Mouse (Mus musculus): ENCODE measurements at regions not wholly inside any gene's neighbourhood (a gene's known extent, or its start where the extent isn't known, plus 50 kb on each side); places are given as distances from the start of the nearest gene placed in this dataset.
"Not testable (repeated sequence)": the region's sequence is repeated elsewhere in the genome, so short reads cannot be mapped to it uniquely, and the experiment has no call there.

DNA sequence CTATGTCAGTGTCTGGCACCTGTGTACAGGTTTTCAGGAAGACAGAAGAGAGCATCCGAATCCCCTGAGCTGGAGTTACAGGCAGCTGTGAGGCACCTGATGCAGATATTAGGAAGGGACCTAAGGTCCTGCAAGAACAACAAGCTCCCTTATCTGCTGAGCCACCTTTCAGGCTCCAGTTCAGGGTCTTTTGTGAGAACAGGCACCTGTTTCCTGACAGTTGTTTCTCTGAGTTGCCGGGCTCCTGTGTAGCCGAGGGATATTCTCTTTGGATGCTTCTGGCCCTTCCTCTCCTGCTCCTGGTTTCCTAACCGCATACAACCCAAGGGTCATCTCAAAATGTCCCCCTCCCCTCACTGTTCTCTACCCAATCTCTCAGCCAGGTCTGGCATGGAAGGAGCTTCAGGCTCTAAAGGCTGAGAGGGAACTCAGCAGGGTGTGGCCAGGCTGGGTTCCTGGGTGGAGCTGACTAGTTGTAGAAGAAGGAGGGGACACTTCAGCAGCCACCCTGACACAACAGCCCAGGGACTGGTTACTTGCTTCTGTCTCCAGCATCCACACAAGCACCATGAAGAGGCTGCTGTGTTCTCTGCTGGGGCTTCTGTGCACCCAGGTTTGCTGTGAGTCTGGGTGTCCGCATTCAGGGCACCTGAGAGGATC is 619.5 kb downstream of the Dad1 start:
- ATAC-seq (ENCODE audit: poor library complexity, severe bottlenecking): not testable (repeated sequence)

DNA sequence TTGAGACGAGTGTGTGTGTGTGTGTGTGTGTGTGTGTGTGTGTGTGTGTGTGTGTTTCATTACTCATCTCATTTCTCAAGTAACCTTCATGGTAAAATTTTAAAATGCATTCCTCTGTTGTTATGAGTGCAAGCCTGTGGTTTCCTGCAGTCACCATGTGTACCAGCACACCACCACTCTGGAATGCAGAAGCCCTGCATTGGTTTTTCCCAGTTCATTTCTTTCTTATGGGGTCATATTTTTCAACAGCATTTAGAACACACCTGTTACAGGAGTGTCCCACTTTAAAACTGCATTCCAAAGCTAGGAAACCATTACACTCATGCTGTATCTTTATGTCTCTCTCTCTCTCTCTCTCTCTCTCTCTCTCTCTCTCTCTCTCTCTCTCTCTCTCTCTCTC is 620.2 kb downstream of the Dad1 start:
- ATAC-seq (ENCODE audit: poor library complexity, severe bottlenecking): not testable (repeated sequence)

DNA sequence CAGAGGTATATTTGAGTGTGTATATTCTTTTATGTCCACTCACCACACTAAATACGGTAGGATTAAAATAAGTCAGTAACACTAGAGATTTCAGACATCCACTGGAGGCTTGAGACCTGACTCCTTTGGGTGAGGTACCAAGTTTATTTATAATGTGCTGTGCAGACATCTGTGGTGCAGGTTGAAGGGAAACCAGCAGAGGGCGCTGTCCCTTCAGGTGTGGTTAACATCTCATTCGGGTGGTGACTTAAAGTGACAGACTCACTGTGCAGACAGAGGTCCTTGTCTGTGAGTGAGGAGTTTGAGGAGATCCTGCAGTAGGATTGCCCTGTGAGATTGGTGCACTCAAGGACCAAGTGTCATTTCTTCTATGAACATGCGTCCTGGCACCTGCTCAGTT is 632.5 kb downstream of the Dad1 start:
- ATAC-seq (ENCODE audit: poor library complexity, severe bottlenecking): not testable (repeated sequence)

DNA sequence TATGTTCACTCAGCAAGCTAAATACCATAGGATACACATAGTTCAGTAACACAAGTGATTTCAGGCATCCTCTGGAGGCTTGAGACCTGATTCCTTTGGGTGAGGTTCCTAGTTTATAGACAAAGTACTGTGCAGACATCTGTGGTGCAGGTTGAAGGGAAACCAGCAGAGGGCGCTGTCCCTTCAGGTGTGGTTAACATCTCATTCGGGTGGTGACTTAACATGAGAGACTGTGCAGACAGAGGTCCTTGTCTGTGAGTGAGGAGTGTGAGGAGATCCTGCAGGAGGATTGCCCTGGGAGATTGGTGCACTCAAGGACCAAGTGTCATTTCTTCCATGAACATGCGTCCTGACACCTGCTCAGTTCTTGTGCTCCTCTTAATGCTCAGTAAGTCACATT is 637.8 kb downstream of the Dad1 start:
- not testable (repeated sequence) for ATAC-seq (ENCODE audit: poor library complexity, severe bottlenecking)

DNA sequence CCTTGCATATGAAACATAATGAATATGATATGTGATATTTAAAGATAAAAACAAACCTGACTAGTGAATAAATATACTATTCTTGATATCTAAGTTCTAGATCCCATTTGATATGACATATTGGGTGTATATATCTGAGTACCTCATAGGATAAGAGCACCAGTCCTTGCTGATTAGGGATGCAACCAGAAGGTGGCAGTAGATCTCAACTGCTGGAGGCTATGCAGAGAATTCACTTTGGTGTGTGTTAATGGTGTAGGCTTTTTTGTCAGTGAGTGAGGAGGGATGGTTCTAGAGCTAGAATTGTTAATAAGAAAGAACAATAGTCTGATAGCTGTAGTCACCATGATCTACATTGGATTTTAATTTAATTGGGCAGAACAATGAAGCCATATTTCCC is 639.6 kb downstream of the Dad1 start:
- no peak for ATAC-seq (ENCODE audit: poor library complexity, severe bottlenecking)

DNA sequence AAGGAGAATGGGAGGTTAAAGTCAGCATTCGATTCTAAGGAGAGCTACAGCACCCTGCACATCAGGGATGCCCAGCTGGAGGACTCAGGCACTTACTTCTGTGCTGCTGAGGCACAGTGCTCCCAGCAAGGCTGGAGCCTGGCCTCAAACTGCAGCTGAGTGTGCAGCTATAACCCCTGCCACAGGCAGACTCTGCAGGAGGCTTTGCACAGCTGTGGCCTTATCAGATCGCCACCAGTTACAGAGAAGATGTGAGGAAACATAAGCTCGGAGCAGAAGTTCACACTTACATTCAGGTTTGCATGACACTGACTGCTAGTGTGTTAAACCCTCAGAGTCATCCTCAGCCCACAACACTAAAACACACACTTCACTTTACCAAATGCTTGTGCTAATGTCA is 654.6 kb downstream of the Dad1 start:
- 0 out of 2 replicates have a peak, but pooled peaks have one; percentile 51 for ATAC-seq (ENCODE audit: poor library complexity, severe bottlenecking)

DNA sequence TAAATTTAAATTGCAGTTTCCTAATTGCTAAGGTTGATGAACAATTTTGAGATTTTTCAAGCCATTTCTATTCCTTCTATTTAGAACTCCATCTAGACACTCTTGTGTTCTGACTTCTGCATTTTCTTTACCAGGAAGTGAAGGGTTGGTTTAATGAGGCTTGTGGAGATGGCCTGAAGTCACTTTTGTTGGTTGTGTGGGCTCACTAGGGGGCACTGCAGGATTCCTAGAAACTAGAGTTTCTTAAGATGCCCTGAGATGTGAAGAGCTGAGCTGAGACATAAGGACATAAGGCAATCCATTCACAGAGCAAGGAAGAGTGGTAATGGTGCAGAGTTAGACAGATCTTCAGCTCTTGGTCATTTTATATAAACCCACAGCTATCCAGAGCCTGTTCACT is 656.6 kb downstream of the Dad1 start:
- peak; percentile 78 for ATAC-seq (ENCODE audit: poor library complexity, severe bottlenecking)

DNA sequence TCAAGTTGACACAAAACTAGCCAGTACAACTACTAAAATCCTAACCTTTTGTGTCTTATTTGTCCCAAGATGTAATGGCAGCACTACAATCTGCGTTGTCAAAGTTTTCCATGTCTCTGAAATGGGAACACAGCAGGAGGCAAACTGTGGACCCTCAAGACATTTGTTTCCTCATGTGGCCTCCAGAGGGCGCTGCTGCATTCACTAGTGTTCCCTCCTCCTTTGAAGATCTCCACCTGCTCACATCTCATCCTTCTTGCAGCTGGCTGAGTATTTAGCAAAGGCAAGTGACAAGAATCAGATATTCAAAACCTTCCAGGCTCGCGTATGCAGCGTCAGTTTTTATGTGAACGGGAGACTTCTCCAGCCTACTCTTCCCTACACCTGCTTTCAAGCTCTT is 663.3 kb downstream of the Dad1 start:
- not testable (repeated sequence) for ATAC-seq (ENCODE audit: poor library complexity, severe bottlenecking)

DNA sequence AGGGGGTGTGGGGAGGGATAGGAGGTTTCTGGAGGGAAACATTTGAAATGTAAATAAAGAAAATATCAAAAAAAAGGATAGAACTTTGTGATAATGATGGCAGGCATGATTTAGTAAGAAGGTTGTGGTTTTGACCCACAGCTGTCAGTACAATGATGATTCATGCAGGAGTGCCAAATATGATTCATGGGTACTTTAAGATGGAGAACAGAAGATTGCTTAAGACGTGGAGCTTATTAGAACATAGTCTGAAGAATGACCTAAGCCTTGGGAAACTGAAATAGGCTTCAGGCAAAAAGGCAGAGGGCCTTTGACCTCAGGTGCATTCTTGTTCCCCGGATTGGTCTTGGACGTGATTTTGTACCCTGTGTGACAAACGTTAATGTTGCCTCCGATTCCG is 671.4 kb downstream of the Dad1 start:
- not testable (repeated sequence) for ATAC-seq (ENCODE audit: poor library complexity, severe bottlenecking)

DNA sequence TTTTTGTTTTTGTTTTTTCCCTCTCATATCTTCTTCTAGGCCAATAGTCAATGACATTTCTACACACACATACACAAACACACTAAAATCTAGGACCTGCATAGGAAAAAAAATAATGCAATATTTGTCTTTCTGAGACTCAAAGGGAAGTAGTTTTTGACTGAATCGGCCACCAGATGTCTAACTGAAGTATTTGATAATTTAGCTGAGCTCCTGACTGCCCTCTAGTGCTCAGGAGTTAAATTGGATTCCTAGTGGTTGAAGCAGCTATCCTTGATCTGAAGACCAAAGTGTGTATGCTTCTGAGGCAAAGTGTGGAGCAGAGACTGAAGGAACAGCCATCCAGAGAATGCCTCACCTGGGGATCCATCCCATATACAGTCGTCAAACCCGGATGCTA is 672.2 kb downstream of the Dad1 start:
- ATAC-seq (ENCODE audit: poor library complexity, severe bottlenecking): peak; percentile 60

DNA sequence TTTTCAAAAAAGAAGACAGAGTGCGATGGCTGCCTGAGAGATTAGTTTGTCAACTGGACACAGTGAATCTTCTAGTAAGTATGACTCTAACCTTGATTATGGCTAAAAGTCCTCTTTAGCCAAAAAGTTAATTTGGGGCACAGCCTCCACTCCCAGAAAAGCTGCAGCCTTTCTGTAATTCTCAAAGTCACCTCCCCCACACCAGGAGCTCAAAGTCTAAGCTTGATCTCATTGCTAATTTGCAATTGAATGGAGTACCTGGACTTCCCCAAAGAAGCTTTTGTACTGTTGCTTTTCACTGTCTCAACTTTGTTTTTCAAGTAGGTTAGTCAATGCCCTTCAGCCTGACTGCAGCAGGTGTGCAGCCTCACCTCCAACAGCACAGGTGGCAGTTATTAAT is 677.0 kb downstream of the Dad1 start:
- not testable (repeated sequence) for ATAC-seq (ENCODE audit: poor library complexity, severe bottlenecking)

DNA sequence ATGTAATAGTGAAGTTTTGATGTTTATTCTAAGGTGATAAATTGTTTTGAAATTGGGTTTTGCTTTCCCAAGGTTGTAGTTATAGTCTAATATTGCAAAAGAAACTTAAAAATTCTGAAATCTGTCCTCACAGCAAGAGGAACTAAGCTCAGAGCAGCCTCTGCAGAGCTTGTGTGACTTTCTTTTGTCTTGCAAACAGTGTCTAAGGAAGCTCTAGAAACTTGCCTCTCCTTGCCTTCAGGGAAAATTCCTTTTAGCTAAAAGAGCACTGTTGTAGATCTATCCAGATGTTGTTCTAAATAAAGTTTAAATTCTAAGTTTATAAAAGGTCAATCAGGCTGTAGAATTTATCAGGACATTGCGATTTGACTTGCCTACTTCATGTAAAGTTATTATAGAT is 681.2 kb downstream of the Dad1 start:
- ATAC-seq (ENCODE audit: poor library complexity, severe bottlenecking): not testable (repeated sequence)

DNA sequence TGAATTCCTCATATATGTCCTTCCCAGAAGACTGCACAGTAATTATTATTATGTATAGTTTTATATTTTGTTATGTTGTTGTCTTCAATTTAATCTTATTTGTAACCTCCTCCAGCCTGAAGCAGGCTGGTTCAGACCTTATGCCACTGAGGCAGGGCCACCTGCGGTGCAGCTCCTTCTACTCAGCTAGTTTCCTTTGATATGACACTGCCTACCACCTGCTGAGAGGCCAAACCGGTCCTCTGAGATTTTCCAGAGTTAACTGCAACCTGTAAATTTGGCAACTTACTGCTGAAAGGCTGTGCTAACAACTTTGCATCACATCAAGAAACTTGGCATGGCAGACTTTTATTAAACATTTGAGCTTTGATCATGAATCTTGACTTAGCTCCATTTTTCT is 691.3 kb downstream of the Dad1 start:
- ATAC-seq (ENCODE audit: poor library complexity, severe bottlenecking): no peak

DNA sequence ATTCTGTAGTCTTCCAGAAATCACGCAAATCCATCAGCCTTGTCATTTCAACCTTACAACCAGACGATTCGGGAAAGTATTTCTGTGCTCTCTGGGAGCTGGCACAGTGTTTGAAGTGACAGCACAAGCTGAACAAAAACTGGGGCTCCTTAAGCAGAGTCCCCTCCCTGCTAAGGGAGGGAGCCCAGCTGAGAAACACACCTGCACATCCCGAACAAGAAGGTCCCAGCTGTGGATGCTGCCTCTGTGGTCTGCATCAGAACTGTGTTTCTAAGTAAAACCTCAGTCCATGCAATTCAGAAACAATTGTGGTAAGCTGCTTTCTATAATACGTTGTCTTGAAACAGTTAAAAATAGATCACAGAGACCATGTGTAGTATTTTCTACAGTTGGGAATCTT is 693.8 kb downstream of the Dad1 start:
- ATAC-seq (ENCODE audit: poor library complexity, severe bottlenecking): not testable (repeated sequence)

DNA sequence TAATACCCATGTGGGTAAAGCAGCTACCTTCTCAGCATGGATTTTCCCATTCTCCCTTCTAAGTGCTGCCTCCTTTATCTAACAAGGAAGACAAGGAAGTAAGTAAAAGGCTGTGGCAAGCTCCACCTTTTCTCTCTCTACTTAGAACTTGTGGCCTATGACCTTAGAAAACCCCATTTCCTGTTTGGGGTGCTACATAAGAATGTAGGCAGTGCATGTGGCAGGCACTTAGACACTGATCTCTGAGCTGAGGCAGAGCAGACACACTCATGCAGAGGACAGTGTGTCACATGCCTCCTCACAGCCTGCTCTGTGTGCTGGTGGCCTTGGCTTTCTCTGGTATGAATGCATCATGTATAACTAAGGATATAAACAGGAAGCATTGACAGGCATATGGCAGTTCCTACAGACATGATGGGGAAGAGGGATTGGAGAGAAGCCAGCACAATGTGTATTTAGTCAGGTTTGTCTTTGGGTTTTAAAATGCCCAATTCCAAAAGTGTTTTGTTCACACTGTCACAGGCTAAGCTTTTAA is 694.5 kb downstream of the Dad1 start:
- ATAC-seq (ENCODE audit: poor library complexity, severe bottlenecking): peak; percentile 30; the same call in 1 of the 2 replicates

DNA sequence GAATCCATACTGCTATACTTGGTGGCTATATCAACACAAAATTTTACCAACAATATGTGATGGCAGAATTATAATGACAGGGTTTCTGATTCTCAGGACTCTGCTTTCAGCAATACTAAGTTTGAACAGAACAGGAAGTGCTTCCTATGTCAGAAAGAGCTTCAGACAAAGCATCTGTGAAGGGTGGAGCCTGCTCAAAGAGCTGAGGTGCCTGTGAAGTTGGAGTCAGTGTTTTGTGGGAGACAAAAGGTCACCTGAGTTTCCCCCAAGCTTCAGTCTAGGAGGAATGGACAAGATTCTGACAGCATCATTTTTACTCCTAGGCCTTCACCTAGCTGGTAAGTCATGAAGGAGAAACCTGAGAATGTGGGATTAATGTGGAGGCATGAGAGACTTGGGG is 700.1 kb downstream of the Dad1 start:
- no peak for ATAC-seq (ENCODE audit: poor library complexity, severe bottlenecking)

DNA sequence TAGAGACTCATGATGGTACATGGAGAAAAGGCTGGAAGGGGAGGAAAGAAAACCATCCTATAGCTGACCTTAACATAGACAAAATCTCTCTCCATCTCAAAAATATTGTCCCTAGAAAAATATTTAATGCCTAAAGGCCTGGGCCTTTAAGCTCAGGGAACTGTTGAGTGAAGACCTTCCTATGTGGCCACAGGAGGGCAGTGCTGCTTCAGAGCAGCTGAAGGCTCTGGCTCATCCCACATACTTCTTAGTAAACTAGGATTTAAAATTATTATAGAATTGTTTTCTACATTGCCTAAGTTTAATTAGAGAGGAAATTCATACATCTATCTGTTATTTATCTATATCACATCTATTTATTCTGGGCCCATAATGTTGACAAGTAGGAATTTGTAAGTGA is 706.5 kb downstream of the Dad1 start:
- ATAC-seq (ENCODE audit: poor library complexity, severe bottlenecking): not testable (repeated sequence)

DNA sequence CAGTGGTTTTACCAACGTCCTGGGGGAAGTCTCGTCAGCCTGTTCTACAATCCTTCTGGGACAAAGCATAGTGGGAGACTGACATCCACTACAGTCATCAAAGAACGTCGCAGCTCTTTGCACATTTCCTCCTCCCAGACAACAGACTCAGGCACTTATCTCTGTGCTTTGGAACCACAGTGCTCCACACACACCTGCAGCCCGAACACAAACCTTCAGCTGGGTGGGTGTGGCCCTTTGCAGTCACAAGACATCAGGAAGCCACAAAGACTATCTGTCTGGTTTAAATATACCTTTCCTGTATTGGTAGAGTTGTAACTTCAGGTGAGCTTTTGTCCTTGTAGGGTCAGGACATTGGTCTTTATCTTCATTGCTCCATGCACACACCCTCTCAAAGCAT is 708.6 kb downstream of the Dad1 start:
- ATAC-seq (ENCODE audit: poor library complexity, severe bottlenecking): no peak

DNA sequence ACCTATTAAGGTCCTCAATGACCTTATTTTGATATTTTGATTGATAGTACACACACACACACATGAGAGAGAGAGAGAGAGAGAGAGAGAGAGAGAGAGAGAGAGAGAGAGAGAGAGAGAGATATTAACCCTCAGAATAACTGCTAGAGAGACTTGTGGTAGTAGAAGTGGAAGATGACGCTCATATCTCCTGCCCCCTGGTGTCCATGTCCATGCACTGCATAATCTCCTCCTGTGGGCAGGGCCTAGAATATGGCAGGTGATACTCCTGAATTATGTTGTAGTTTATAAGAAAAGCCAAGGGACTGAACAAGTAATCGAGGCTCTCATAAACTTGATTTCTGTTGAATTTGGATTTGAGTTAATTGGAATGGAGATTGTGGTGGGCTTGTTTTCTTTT is 712.3 kb downstream of the Dad1 start:
- ATAC-seq (ENCODE audit: poor library complexity, severe bottlenecking): peak; percentile 73

DNA sequence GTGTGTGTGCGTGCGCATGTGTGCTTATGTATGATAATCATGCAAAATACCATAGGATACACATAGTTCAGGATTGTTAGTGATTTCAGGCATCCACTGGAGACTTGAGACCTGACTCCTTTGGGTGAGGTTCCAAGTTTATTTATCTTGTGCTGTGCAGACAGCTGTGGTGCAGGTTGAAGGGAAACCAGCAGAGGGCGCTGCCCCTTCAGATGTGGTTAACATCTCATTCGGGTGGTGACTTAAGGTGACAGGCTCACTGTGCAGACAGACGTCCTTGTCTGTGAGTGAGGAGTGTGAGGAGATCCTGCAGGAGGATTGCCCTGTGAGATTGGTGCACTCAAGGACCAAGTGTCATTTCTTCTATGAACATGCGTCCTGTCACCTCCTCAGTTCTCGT is 716.0 kb downstream of the Dad1 start:
- ATAC-seq (ENCODE audit: poor library complexity, severe bottlenecking): not testable (repeated sequence)

DNA sequence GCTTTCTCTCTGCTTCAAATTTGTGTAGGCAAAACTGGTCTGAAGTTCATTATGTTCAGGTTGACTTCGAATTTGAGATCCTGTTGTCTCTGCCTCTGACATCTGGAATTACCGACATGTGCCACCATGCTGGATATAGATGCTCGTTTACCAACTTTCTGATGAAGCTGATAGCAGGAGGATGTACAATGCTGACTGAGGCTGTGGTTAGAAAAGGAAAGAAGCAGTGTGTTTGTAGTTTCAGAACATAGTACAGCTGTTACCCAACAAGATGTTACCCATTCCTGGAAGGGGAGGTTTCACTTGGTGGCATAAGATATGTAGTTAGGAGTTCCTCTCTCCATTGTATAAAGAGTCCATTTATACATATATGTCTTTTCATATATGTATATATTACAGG is 730.5 kb downstream of the Dad1 start:
- ATAC-seq (ENCODE audit: poor library complexity, severe bottlenecking): not testable (repeated sequence)

DNA sequence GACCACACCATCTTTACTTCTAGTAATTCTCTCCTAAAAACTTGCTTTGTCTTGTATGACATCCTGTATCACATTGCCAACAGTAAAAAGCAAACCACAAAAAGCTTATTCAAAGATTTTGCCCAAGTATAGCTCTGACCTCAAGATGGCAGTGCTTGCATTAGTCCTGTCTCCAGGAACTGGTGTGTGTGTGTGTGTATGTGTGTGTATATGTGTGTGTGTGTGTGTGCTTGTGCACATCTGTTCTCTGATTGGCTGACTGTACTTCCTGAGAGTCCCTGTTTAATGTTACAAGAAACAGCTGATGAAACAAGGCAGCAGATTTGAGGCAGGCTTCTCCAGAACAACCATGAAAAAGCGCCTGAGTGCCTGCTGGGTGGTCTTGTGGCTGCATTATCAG is 735.0 kb downstream of the Dad1 start:
- not testable (repeated sequence) for ATAC-seq (ENCODE audit: poor library complexity, severe bottlenecking)
